ENCODE assay signal across 7 mouse cellular contexts in the genomic region with DNA sequence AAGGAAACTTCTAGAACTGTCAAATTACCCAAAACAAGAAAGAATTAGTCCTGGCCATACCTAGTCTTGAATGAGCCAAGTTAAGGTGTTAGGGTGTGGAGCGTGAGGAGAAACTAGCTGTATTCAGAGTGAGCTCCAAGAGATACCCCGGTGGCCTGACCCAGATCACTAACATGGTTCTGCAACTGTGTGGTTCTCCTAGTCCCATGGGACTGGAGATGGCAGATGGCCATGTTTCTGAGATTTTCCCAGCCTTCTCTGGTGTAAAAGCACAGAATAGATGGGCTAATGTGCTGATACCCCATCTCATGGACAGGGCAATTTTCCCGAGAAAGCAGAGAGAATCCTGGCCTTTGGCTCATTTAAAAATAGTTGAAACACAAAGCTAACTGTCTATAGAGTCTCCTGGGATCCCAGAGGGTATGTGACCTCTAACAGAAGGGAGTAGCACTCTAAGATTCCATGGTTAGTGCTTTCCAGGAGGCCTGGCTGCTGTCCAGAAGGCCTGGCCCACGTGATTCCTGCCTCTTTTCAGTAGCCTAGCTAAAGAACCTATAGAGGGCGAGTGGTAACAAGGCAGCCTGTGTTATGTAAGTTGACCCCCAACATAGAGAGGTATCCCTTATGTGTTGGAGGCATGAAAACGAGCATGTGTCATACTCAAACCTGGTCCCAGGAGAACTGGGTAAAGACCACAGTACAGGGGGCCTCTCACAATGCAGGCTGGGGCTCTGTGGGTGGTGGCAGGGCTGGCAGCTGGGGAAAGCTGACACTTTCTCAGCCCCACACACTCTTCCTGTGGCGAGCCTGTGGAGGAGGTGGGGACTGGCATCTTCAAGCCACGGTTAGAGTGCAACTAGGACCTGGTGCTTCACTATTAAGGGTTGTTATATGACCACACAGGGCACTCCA.
DNase-seq lines count a peak whose midpoint lies in the region; ATAC-seq lines count a peak whose summit lies in the region.

No protein-coding gene starts in this region.

- peak overlapping the region; percentile 63 for H3K27ac ChIP-seq in forebrain, embryonic 13.5 days
- peak overlapping the region; percentile 14; the same call in 1 of the 2 replicates for H3K27ac ChIP-seq in midbrain, embryonic 15.5 days

- DNase-seq in adrenal gland, postnatal 36 days: peak; percentile 43 to 67
- peak; percentile 42 for DNase-seq in heart, postnatal 25 days (ENCODE audit: low spot score)
- DNase-seq in kidney, postnatal 25 days: peak; percentile 80 to 81
- DNase-seq in layer of hippocampus, adult 18-20 months (ENCODE audit: low spot score in 2 of 2): no peak
- no peak for DNase-seq in spleen, postnatal 14 days (ENCODE audit: low spot score in 2 of 2)

- H3K27me3 ChIP-seq in forebrain, embryonic 13.5 days: no peaks in the 10 kb centered on the region
- no peaks in the 10 kb centered on the region for H3K27me3 ChIP-seq in midbrain, embryonic 15.5 days (replicated peaks)

- ATAC-seq in forebrain, embryonic 13.5 days: peak; percentile 80
- ATAC-seq in midbrain, embryonic 15.5 days (replicated peaks): peak; percentile 59

- no peak overlapping the region for H3K4me3 ChIP-seq in forebrain, embryonic 13.5 days
- no peak overlapping the region for H3K4me3 ChIP-seq in midbrain, embryonic 15.5 days

- H3K9me3 ChIP-seq in forebrain, embryonic 13.5 days (replicated peaks): no peaks in the 10 kb centered on the region
- no peaks in the 10 kb centered on the region for H3K9me3 ChIP-seq in midbrain, embryonic 15.5 days

- no peaks in the 10 kb centered on the region for H3K36me3 ChIP-seq in forebrain, embryonic 13.5 days (ENCODE audit: poor library complexity, severe bottlenecking)
- H3K36me3 ChIP-seq in midbrain, embryonic 15.5 days (replicated peaks): no peaks in the 10 kb centered on the region

- no peak overlapping the region for H3K9ac ChIP-seq in forebrain, embryonic 13.5 days
- H3K9ac ChIP-seq in midbrain, embryonic 15.5 days: no peak overlapping the region

- peaks cover 39% of the 10 kb centered on the region for H3K4me1 ChIP-seq in forebrain, embryonic 13.5 days
- H3K4me1 ChIP-seq in midbrain, embryonic 15.5 days: peaks cover 10% of the 10 kb centered on the region; the same call in 1 of the 2 replicates

- 21% methylated on average over 8 of the region's 8 CpGs for WGBS in forebrain, embryonic 13.5 days
- WGBS in midbrain, embryonic 15.5 days: 32% methylated on average over 8 of the region's 8 CpGs

- intact Hi-C loops in heart, postnatal 25 days (cut with DNase I): loop anchor here (5.0 kb wide), 1 partner anchor 59 kb away; no protein-coding TSS in a partner anchor

- no peak overlapping the region for H3K4me2 ChIP-seq in forebrain, embryonic 13.5 days
- H3K4me2 ChIP-seq in midbrain, embryonic 15.5 days: no peak overlapping the region

Comparison
In these comparisons a context has a peak if more than half of its experiments do, and no peak if none do; other contexts are left out.
1. DNase-seq: peak in adrenal gland, postnatal 36 days (2 of 2), heart, postnatal 25 days (single experiment) and kidney, postnatal 25 days (2 of 2); none in layer of hippocampus, adult 18-20 months (0 of 2) and spleen, postnatal 14 days (0 of 2).